Mouse (Mus musculus) stomach, embryonic 14.5 days (tissue): Measurements from ENCODE around the gene Fam118a. TPM values are rescaled to one million over a fixed set of nuclear protein-coding genes. Genes with fewer than 3 reads are reported as not detected.
"Not testable (repeated sequence)": the region's sequence is repeated elsewhere in the genome, so short reads cannot be mapped to it uniquely, and the experiment has no call there.

Experiments used
- ATAC-seq: fragments of 200-750 bp; cut with Nextera tagmentation; 2 replicates; pipeline ENCODE4 v1.8.0; 2017; ENCODE audit warnings: low read depth, moderate TSS enrichment; ENCODE audit not compliant: insufficient number of reproducible peaks, insufficient read depth, low FRiP score
- H3K27ac ChIP-seq: fragments of 300-500 bp; sonication (generic); 2 replicates; pipeline ENCODE4 v1.5.1; 2014; ENCODE audit warnings: mild to moderate bottlenecking, low read length, moderate library complexity, mixed read lengths
- H3K27me3 ChIP-seq: fragments of 300-500 bp; sonication (generic); 2 replicates; pipeline ENCODE4 v1.6.1; 2014; ENCODE audit warnings: low read length, control low read depth, mixed read lengths; ENCODE audit not compliant: control insufficient read depth, insufficient read depth
- H3K36me3 ChIP-seq: fragments of 300-500 bp; sonication (generic); 2 replicates; pipeline ENCODE4 v1.6.1; 2014; ENCODE audit warnings: mild to moderate bottlenecking, control low read depth, low read length, moderate library complexity, mixed read lengths; ENCODE audit not compliant: control insufficient read depth, insufficient read depth
- H3K4me1 ChIP-seq: fragments of 300-500 bp; sonication (generic); 2 replicates; pipeline ENCODE4 v1.6.1; 2014; ENCODE audit warnings: low read length, control low read depth, mixed read lengths; ENCODE audit not compliant: control insufficient read depth, insufficient read depth
- H3K4me2 ChIP-seq: fragments of 300-500 bp; sonication (generic); replicated peaks from 2 replicates; pipeline ENCODE4 v1.6.1; 2014; ENCODE audit warnings: low read depth, low read length, control low read depth
- H3K4me3 ChIP-seq: fragments of 300-500 bp; sonication (generic); 2 replicates; pipeline ENCODE4 v1.5.1; 2014; ENCODE audit warnings: low read depth, low read length, control low read depth
- H3K9ac ChIP-seq: fragments of 300-500 bp; sonication (generic); replicated peaks from 2 replicates; pipeline ENCODE4 v1.6.1; 2014; ENCODE audit warnings: low read depth, mild to moderate bottlenecking, control low read depth, low read length, moderate library complexity, mixed read lengths
- H3K9me3 ChIP-seq: fragments of 300-500 bp; sonication (generic); 2 replicates; pipeline ENCODE4 v1.6.1; 2016; ENCODE audit warnings: low read depth, low read length, control low read depth; ENCODE audit not compliant: control insufficient read depth
- WGBS: fragments of 180-500 bp; shearing (Covaris S2); extraction: QIAGEN DNeasy Blood & Tissue Kit; methylation state at CpG from one replicate; pipeline ENCODE4 v1.1.7; 2014; 5-methylcytosine and 5-hydroxymethylcytosine counted together
- polyA plus RNA-seq: library from polyadenylated mRNA; unstranded; fragments of >200 nt; fragmentation: Nextera tagmentation; extraction: Ambion mirVana; gene quantifications from 2 replicates; pipeline ENCODE4 v1.2.1, GENCODE M21; 2014

The Fam118a gene
- 30.7 and 31.8 TPM in 2 replicates for polyA plus RNA-seq

DNA sequence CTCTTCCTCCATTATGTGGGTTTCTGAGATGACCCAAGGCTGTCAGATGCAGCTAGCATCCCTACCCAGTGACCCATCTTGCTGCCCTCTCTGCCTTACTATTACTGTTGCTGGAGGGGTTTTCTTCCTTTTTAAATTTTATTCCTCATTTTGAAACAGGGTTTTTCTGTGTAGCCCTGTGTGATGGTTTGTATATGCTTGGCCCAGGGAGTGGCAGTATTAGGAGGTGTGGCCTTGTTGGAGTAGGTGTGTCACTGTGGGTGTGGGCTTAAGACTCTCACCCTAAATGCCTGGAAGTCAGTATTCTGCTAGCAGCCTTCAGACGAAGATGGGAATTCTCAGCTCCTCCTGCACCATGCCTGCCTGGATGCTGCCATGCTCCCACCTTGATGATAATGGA lies at the start of gene Fam118a:
Gene Fam118a (plus strand): TSS at position 301 of the 400 bp plus-strand sequence.
- not testable (repeated sequence) for H3K4me2 ChIP-seq, H3K4me3 ChIP-seq, H3K9ac ChIP-seq, H3K27ac ChIP-seq, H3K36me3 ChIP-seq, ATAC-seq, H3K27me3 ChIP-seq, H3K9me3 ChIP-seq, H3K4me1 ChIP-seq
- WGBS, result 37% methylated on average over 1 of the region's 1 CpGs

- ATAC-seq, result no peak
- no peaks in the 10 kb centered on the region for H3K36me3 ChIP-seq
- no peak overlapping the region for H3K4me2 ChIP-seq
- H3K9ac ChIP-seq, result no peak overlapping the region
- H3K4me1 ChIP-seq, result peaks cover 5% of the 10 kb centered on the region; the same call in 1 of the 2 replicates
- no peaks in the 10 kb centered on the region for H3K27me3 ChIP-seq
- no peak overlapping the region for H3K27ac ChIP-seq
- 79% methylated on average over 9 of the region's 9 CpGs for WGBS
- H3K4me3 ChIP-seq, result no peak overlapping the region
- no peaks in the 10 kb centered on the region for H3K9me3 ChIP-seq
Measured at GRCm38 (mm10) chr15:84981609-84982313, 47.0 kb upstream of the Fam118a start.

DNA sequence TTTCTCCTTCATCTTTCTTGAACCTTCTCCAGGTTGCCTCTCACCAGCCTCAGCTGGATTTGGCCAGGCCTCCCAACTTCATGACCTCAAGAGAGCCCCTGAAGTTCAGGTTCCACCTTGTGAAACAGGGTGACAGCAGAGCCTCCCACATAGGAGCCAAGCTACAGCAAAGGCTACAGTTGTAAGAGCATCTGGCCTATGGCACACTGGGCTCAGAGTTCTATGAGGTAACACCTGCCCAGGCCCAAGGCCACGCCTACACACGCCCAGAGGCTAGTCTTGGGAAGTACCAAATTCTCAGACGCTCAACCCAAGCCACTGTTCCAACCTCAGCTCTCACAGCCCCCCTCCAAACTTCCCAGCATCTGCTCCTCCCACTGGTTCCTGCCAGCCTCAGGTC lies 45.9 kb upstream of the Fam118a start:
- Histone ChIP-seq H3K9ac (no peak overlapping the region), H3K4me2 (no peak overlapping the region), H3K36me3 (no peaks in the 10 kb centered on the region), H3K27me3 (no peaks in the 10 kb centered on the region), H3K27ac (no peak overlapping the region), H3K4me1 (peaks cover 9% of the 10 kb centered on the region; the same call in 1 of the 2 replicates), H3K9me3 (no peaks in the 10 kb centered on the region), H3K4me3 (no peak overlapping the region)
- WGBS, result 83% methylated on average over 3 of the region's 3 CpGs
- no peak for ATAC-seq

- no peak overlapping the region for H3K4me3 ChIP-seq
- ATAC-seq, result no peak
- no peak overlapping the region for H3K9ac ChIP-seq
- no peaks in the 10 kb centered on the region for H3K27me3 ChIP-seq
- no peaks in the 10 kb centered on the region for H3K36me3 ChIP-seq
- peaks cover 13% of the 10 kb centered on the region; the same call in 1 of the 2 replicates for H3K4me1 ChIP-seq
- no peak overlapping the region for H3K4me2 ChIP-seq
- no peaks in the 10 kb centered on the region for H3K9me3 ChIP-seq
- WGBS, result 82% methylated on average over 7 of the region's 7 CpGs
- no peak overlapping the region for H3K27ac ChIP-seq
Measured at GRCm38 (mm10) chr15:84983721-84984120, 45.0 kb upstream of the Fam118a start.

DNA sequence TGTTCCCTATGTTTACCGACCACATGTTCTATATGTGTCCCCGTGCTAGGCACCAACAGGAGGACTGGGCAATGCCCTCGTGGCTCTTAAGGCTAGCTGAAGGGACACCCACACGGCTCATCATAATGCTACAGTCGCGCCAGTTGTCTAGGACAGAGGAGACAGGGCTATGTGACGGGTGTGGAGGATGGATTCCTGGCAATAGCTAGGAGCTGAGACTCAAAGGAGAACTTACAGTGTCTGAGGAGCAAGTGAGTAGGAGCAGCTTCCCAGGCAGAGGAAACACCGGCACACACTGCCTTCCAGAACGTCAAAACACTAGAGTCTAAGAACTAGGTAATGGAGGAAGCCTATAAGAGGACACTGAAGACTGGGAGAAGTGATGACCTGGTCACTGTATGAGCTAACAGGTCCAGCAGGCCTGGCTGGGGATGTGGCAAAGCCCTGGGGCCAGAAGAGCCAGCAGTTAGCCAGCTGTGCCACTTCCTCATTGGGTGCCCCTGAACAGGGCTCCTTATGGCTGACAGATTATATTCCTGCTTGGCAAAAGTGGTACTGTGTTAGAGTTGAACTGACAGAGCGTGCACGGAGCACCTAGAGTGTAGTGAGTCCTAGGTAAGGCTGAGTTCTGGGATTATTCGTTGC lies 43.1 kb upstream of the Fam118a start:
- Histone ChIP-seq H3K27ac (no peak overlapping the region), H3K9ac (no peak overlapping the region), H3K4me3 (no peak overlapping the region), H3K4me2 (no peak overlapping the region), H3K27me3 (no peaks in the 10 kb centered on the region), H3K9me3 (no peaks in the 10 kb centered on the region), H3K36me3 (no peaks in the 10 kb centered on the region), H3K4me1 (peaks cover 13% of the 10 kb centered on the region; the same call in 1 of the 2 replicates)
- ATAC-seq, result no peak
- WGBS, result 85% methylated on average over 12 of the region's 12 CpGs

GRCm38 (mm10) chr15:84986171-84987019 lies 42.4 kb upstream of the Fam118a start:
- Histone ChIP-seq H3K27ac (no peak overlapping the region), H3K9ac (peak overlapping the region; percentile 88; the same call in 1 of the 2 replicates), H3K9me3 (no peaks in the 10 kb centered on the region), H3K4me2 (peak overlapping the region; percentile 85), H3K4me1 (peaks cover 13% of the 10 kb centered on the region; the same call in 1 of the 2 replicates), H3K27me3 (no peaks in the 10 kb centered on the region), H3K4me3 (peak overlapping the region; percentile 74), H3K36me3 (no peaks in the 10 kb centered on the region)
- no peak for ATAC-seq
- WGBS, result 59% methylated on average over 4 of the region's 4 CpGs

DNA sequence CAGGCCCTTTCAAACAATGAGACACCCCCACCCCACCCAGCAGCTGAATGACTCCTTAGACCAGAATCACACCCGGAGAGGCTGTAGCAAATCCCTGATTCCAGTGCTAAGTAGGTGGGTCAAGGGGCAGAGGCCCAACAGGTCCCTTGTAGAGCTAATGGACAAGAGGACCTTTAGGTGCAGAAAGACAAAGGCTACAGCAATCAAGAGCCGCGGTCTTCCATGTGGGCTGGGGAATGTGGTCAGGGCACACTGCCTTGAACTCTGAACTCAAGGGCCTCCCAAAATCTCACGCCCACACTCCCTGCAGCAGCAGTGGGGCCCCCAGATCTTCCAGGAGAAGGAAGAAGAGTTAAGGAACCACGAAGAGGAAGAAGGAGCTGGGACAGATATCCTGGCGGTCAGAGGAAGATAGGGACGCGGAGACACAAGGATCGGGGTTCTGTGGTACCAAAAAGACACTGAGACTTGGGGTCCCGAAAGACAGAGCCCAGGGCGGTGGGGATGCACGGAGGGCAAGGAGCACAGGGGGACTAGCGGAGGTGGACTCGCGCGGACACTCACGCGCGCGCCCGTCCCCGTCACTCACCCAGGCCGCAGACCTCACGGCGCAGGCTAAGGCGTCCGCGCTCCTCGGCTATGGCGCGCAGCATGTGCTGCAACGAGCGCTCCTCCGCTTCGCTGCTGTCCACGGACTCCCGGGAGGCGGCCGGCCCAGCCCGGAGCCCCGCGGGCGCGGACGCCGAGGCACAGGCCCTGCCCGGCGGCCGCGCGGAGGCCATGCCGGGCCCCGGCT lies 41.5 kb upstream of the Fam118a start:
- Histone ChIP-seq H3K27ac (peak overlapping the region; percentile 48), H3K4me2 (peak overlapping the region; percentile 85), H3K36me3 (no peaks in the 10 kb centered on the region), H3K9me3 (no peaks in the 10 kb centered on the region), H3K4me3 (peak overlapping the region; percentile 74), H3K27me3 (no peaks in the 10 kb centered on the region), H3K9ac (peak overlapping the region; percentile 88), H3K4me1 (peaks cover 13% of the 10 kb centered on the region; the same call in 1 of the 2 replicates)
- peak; percentile 66 for ATAC-seq
- WGBS, result under 1% methylated on average over 40 of the region's 53 CpGs
